Mouse (Mus musculus): Measurements from ENCODE around the gene Ffar1. TPM values are rescaled to one million over a fixed set of nuclear protein-coding genes. Genes with fewer than 3 reads are reported as not detected.

Ffar1 gene
- polyA plus RNA-seq, 1 experiment from 2014 or later = not detected

- no peak for ATAC-seq (ENCODE audit: low read depth)
- 95% methylated on average over 18 of the region's 18 CpGs for WGBS
- H3K27ac ChIP-seq (ENCODE audit: low read depth, low read length) = no peak within 1 kb of the TSS
- H3K4me1 ChIP-seq (ENCODE audit: control insufficient read depth, insufficient read depth, low read length) = no peaks in the 10 kb centered on the region
- H3K9me3 ChIP-seq (ENCODE audit: control insufficient read depth, low read length) = no peaks in the 10 kb centered on the region
- H3K4me3 ChIP-seq (ENCODE audit: low read depth, low read length) = no peak within 1 kb of the TSS
- no peak within 1 kb of the TSS for H3K9ac ChIP-seq (replicated peaks; ENCODE audit: low read depth, low read length)
- H3K27me3 ChIP-seq (ENCODE audit: control insufficient read depth, insufficient read depth, low read length) = no peaks in the 10 kb centered on the region
- H3K36me3 ChIP-seq (ENCODE audit: control insufficient read depth, insufficient read depth, low read length) = no peaks in the 10 kb centered on the region
- H3K4me2 ChIP-seq (ENCODE audit: low read depth, low read length) = no peak within 1 kb of the TSS
Observed at GRCm38 (mm10) chr7:30823675-30824074, 37.7 kb downstream of the Ffar1 start, which contains the start of gene Ffar2. Gene Ffar2 (minus strand): TSS chr7:30823775.

GRCm38 (mm10) chr7:30821532-30821931 lies 39.8 kb downstream of the Ffar1 start:
- WGBS = 68% methylated on average over 5 of the region's 5 CpGs
- Histone ChIP-seq H3K4me2 (ENCODE audit: low read depth, low read length) (no peak overlapping the region), H3K36me3 (ENCODE audit: control insufficient read depth, insufficient read depth, low read length) (no peaks in the 10 kb centered on the region), H3K4me3 (ENCODE audit: low read depth, low read length) (no peak overlapping the region), H3K9ac (replicated peaks; ENCODE audit: low read depth, low read length) (no peak overlapping the region), H3K27me3 (ENCODE audit: control insufficient read depth, insufficient read depth, low read length) (no peaks in the 10 kb centered on the region), H3K4me1 (ENCODE audit: control insufficient read depth, insufficient read depth, low read length) (no peaks in the 10 kb centered on the region), H3K9me3 (ENCODE audit: control insufficient read depth, low read length) (no peaks in the 10 kb centered on the region), H3K27ac (ENCODE audit: low read depth, low read length) (no peak overlapping the region)
- ATAC-seq (ENCODE audit: low read depth) = no peak

- whole genome bisulfite sequencing = 70% methylated on average over 7 of the region's 7 CpGs
- no peak overlapping the region for H3K9ac ChIP-seq (replicated peaks; ENCODE audit: low read depth, low read length)
Observed at GRCm38 (mm10) chr7:30820854-30821445, 40.4 kb downstream of the Ffar1 start.

GRCm38 (mm10) chr7:30820131-30820530 lies 41.2 kb downstream of the Ffar1 start:
- ATAC-seq (ENCODE audit: low read depth) = no peak
- H3K27ac ChIP-seq (ENCODE audit: low read depth, low read length) = no peak overlapping the region
- H3K4me2 ChIP-seq (ENCODE audit: low read depth, low read length) = no peak overlapping the region
- WGBS = 71% methylated on average over 6 of the region's 6 CpGs
- H3K9ac ChIP-seq (replicated peaks; ENCODE audit: low read depth, low read length) = no peak overlapping the region
- no peaks in the 10 kb centered on the region for H3K27me3 ChIP-seq (ENCODE audit: control insufficient read depth, insufficient read depth, low read length)
- no peaks in the 10 kb centered on the region for H3K9me3 ChIP-seq (ENCODE audit: control insufficient read depth, low read length)
- no peak overlapping the region for H3K4me3 ChIP-seq (ENCODE audit: low read depth, low read length)
- H3K36me3 ChIP-seq (ENCODE audit: control insufficient read depth, insufficient read depth, low read length) = no peaks in the 10 kb centered on the region
- H3K4me1 ChIP-seq (ENCODE audit: control insufficient read depth, insufficient read depth, low read length) = no peaks in the 10 kb centered on the region

More at GRCm38 (mm10) chr7:30820854-30821445, 40.4 kb downstream of the Ffar1 start:
- Histone ChIP-seq H3K36me3 (ENCODE audit: control insufficient read depth, insufficient read depth, low read length) (no peaks in the 10 kb centered on the region), H3K4me2 (ENCODE audit: low read depth, low read length) (no peak overlapping the region), H3K27me3 (ENCODE audit: control insufficient read depth, insufficient read depth, low read length) (no peaks in the 10 kb centered on the region), H3K4me3 (ENCODE audit: low read depth, low read length) (no peak overlapping the region), H3K9me3 (ENCODE audit: control insufficient read depth, low read length) (no peaks in the 10 kb centered on the region), H3K27ac (ENCODE audit: low read depth, low read length) (no peak overlapping the region), H3K4me1 (ENCODE audit: control insufficient read depth, insufficient read depth, low read length) (no peaks in the 10 kb centered on the region)
- ATAC-seq (ENCODE audit: low read depth) = no peak

GRCm38 (mm10) chr7:30812291-30812807 lies 49.0 kb downstream of the Ffar1 start:
- H3K4me2 ChIP-seq (ENCODE audit: low read depth, low read length) = no peak overlapping the region
- H3K9ac ChIP-seq (replicated peaks; ENCODE audit: low read depth, low read length) = no peak overlapping the region
- no peak for ATAC-seq (ENCODE audit: low read depth)
- no peak overlapping the region for H3K4me3 ChIP-seq (ENCODE audit: low read depth, low read length)
- no peaks in the 10 kb centered on the region for H3K4me1 ChIP-seq (ENCODE audit: control insufficient read depth, insufficient read depth, low read length)
- no peaks in the 10 kb centered on the region for H3K36me3 ChIP-seq (ENCODE audit: control insufficient read depth, insufficient read depth, low read length)
- H3K27ac ChIP-seq (ENCODE audit: low read depth, low read length) = no peak overlapping the region
- no peaks in the 10 kb centered on the region for H3K9me3 ChIP-seq (ENCODE audit: control insufficient read depth, low read length)
- WGBS = 55% methylated on average over 6 of the region's 6 CpGs
- H3K27me3 ChIP-seq (ENCODE audit: control insufficient read depth, insufficient read depth, low read length) = no peaks in the 10 kb centered on the region

GRCm38 (mm10) chr7:30811757-30812290 lies 49.5 kb downstream of the Ffar1 start:
- 59% methylated on average over 9 of the region's 9 CpGs for WGBS
- H3K27me3 ChIP-seq (ENCODE audit: control insufficient read depth, insufficient read depth, low read length) = no peaks in the 10 kb centered on the region
- no peak overlapping the region for H3K9ac ChIP-seq (replicated peaks; ENCODE audit: low read depth, low read length)
- H3K4me3 ChIP-seq (ENCODE audit: low read depth, low read length) = no peak overlapping the region
- ATAC-seq (ENCODE audit: low read depth) = no peak
- no peaks in the 10 kb centered on the region for H3K36me3 ChIP-seq (ENCODE audit: control insufficient read depth, insufficient read depth, low read length)
- no peak overlapping the region for H3K27ac ChIP-seq (ENCODE audit: low read depth, low read length)
- H3K4me1 ChIP-seq (ENCODE audit: control insufficient read depth, insufficient read depth, low read length) = no peaks in the 10 kb centered on the region
- H3K9me3 ChIP-seq (ENCODE audit: control insufficient read depth, low read length) = no peaks in the 10 kb centered on the region
- no peak overlapping the region for H3K4me2 ChIP-seq (ENCODE audit: low read depth, low read length)

GRCm38 (mm10) chr7:30810319-30810718 lies 51.0 kb downstream of the Ffar1 start:
- H3K4me3 ChIP-seq (ENCODE audit: low read depth, low read length) = no peak overlapping the region
- no peaks in the 10 kb centered on the region for H3K9me3 ChIP-seq (ENCODE audit: control insufficient read depth, low read length)
- no peak overlapping the region for H3K9ac ChIP-seq (replicated peaks; ENCODE audit: low read depth, low read length)
- ATAC-seq (ENCODE audit: low read depth) = no peak
- no peak overlapping the region for H3K27ac ChIP-seq (ENCODE audit: low read depth, low read length)
- no peaks in the 10 kb centered on the region for H3K36me3 ChIP-seq (ENCODE audit: control insufficient read depth, insufficient read depth, low read length)
- no peak overlapping the region for H3K4me2 ChIP-seq (ENCODE audit: low read depth, low read length)
- H3K27me3 ChIP-seq (ENCODE audit: control insufficient read depth, insufficient read depth, low read length) = no peaks in the 10 kb centered on the region
- no peaks in the 10 kb centered on the region for H3K4me1 ChIP-seq (ENCODE audit: control insufficient read depth, insufficient read depth, low read length)
- WGBS = 57% methylated on average over 6 of the region's 6 CpGs

Other genes starting within 250 kb of the Ffar1 start
- 0.43 and 0.62 TPM in 2 replicates for gene Upk1a, start 248.7 kb downstream of the Ffar1 start, polyA plus RNA-seq (2014; fragmentation: Nextera tagmentation; extraction: Ambion mirVana)
- gene Cox6b1, start 235.4 kb downstream of the Ffar1 start, polyA plus RNA-seq (2014; fragmentation: Nextera tagmentation; extraction: Ambion mirVana) = 1,118 and 1,342 TPM in 2 replicates
- gene Etv2, start 225.7 kb downstream of the Ffar1 start, polyA plus RNA-seq (2014; fragmentation: Nextera tagmentation; extraction: Ambion mirVana) = not detected in 2 replicates
- 98.3 and 110 TPM in 2 replicates for gene Rbm42, start 211.2 kb downstream of the Ffar1 start, polyA plus RNA-seq (2014; fragmentation: Nextera tagmentation; extraction: Ambion mirVana)
- 22.4 and 23.9 TPM in 2 replicates for gene Haus5, start 196.6 kb downstream of the Ffar1 start, polyA plus RNA-seq (2014; fragmentation: Nextera tagmentation; extraction: Ambion mirVana)
- not detected in 2 replicates for gene Pmis2, start 190.0 kb downstream of the Ffar1 start, polyA plus RNA-seq (2014; fragmentation: Nextera tagmentation; extraction: Ambion mirVana)
- not detected in 2 replicates for gene 2200002J24Rik, start 162.6 kb downstream of the Ffar1 start, polyA plus RNA-seq (2014; fragmentation: Nextera tagmentation; extraction: Ambion mirVana)
- 1.9 and 2.9 TPM in 2 replicates for gene Atp4a, start 149.4 kb downstream of the Ffar1 start, polyA plus RNA-seq (2014; fragmentation: Nextera tagmentation; extraction: Ambion mirVana)
- 286 and 323 TPM in 2 replicates for gene Tmem147, start 132.0 kb downstream of the Ffar1 start, polyA plus RNA-seq (2014; fragmentation: Nextera tagmentation; extraction: Ambion mirVana)
- 0.90 and 1.2 TPM in 2 replicates for gene Gapdhs, start 117.9 kb downstream of the Ffar1 start, polyA plus RNA-seq (2014; fragmentation: Nextera tagmentation; extraction: Ambion mirVana)
- 1.7 and 2.0 TPM in 2 replicates for gene Sbsn, start 110.1 kb downstream of the Ffar1 start, polyA plus RNA-seq (2014; fragmentation: Nextera tagmentation; extraction: Ambion mirVana)
- 0.73 and 2.3 TPM in 2 replicates for gene Dmkn, start 97.8 kb downstream of the Ffar1 start, polyA plus RNA-seq (2014; fragmentation: Nextera tagmentation; extraction: Ambion mirVana)
- 0.88 TPM in 1 of 2 replicates, not detected in the other for gene Krtdap, start 73.7 kb downstream of the Ffar1 start, polyA plus RNA-seq (2014; fragmentation: Nextera tagmentation; extraction: Ambion mirVana)
- 0.24 and 0.35 TPM in 2 replicates for gene Ffar2, start 37.8 kb downstream of the Ffar1 start, polyA plus RNA-seq (2014; fragmentation: Nextera tagmentation; extraction: Ambion mirVana)
- gene Ffar3, start 5.4 kb downstream of the Ffar1 start, polyA plus RNA-seq (2014; fragmentation: Nextera tagmentation; extraction: Ambion mirVana) = not detected in 2 replicates
- not detected in 2 replicates for gene Cd22, start 18.8 kb upstream of the Ffar1 start, polyA plus RNA-seq (2014; fragmentation: Nextera tagmentation; extraction: Ambion mirVana)
- 2.4 and 2.5 TPM in 2 replicates for gene Mag, start 53.3 kb upstream of the Ffar1 start, polyA plus RNA-seq (2014; fragmentation: Nextera tagmentation; extraction: Ambion mirVana)
- gene Hamp2, start 63.1 kb upstream of the Ffar1 start, polyA plus RNA-seq (2014; fragmentation: Nextera tagmentation; extraction: Ambion mirVana) = not detected in 2 replicates
- gene Hamp, start 82.5 kb upstream of the Ffar1 start, polyA plus RNA-seq (2014; fragmentation: Nextera tagmentation; extraction: Ambion mirVana) = not detected in 2 replicates
- gene Usf2, start 95.2 kb upstream of the Ffar1 start, polyA plus RNA-seq (2014; fragmentation: Nextera tagmentation; extraction: Ambion mirVana) = 28.2 and 28.9 TPM in 2 replicates
- 10.2 and 15.3 TPM in 2 replicates for gene Lsr, start 111.9 kb upstream of the Ffar1 start, polyA plus RNA-seq (2014; fragmentation: Nextera tagmentation; extraction: Ambion mirVana)
- gene Fam187b, start 112.2 kb upstream of the Ffar1 start, polyA plus RNA-seq (2014; fragmentation: Nextera tagmentation; extraction: Ambion mirVana) = 0.40 and 0.44 TPM in 2 replicates
- gene Fxyd5, start 180.9 kb upstream of the Ffar1 start, polyA plus RNA-seq (2014; fragmentation: Nextera tagmentation; extraction: Ambion mirVana) = 7.8 and 12.9 TPM in 2 replicates
- 252 and 299 TPM in 2 replicates for gene Fxyd7, start 189.9 kb upstream of the Ffar1 start, polyA plus RNA-seq (2014; fragmentation: Nextera tagmentation; extraction: Ambion mirVana)
- 9.6 and 22.9 TPM in 2 replicates for gene Fxyd1, start 195.6 kb upstream of the Ffar1 start, polyA plus RNA-seq (2014; fragmentation: Nextera tagmentation; extraction: Ambion mirVana)
- 1.1 TPM in 1 of 2 replicates, not detected in the other for gene Lgi4, start 197.8 kb upstream of the Ffar1 start, polyA plus RNA-seq (2014; fragmentation: Nextera tagmentation; extraction: Ambion mirVana)
- gene Fxyd3, start 215.1 kb upstream of the Ffar1 start, polyA plus RNA-seq (2014; fragmentation: Nextera tagmentation; extraction: Ambion mirVana) = 0.35 TPM in 1 of 2 replicates, not detected in the other

Data from neural tube, embryonic 14.5 days (tissue).